Mouse (Mus musculus) NIH3T3 (cell line): ENCODE results near the gene Tns1.

Source experiments
- DNase-seq: peaks from one replicate; pipeline ENCODE4 v3.0.0-alpha.2; 2012; ENCODE audit warnings: low read depth

The Tns1 gene

DNA sequence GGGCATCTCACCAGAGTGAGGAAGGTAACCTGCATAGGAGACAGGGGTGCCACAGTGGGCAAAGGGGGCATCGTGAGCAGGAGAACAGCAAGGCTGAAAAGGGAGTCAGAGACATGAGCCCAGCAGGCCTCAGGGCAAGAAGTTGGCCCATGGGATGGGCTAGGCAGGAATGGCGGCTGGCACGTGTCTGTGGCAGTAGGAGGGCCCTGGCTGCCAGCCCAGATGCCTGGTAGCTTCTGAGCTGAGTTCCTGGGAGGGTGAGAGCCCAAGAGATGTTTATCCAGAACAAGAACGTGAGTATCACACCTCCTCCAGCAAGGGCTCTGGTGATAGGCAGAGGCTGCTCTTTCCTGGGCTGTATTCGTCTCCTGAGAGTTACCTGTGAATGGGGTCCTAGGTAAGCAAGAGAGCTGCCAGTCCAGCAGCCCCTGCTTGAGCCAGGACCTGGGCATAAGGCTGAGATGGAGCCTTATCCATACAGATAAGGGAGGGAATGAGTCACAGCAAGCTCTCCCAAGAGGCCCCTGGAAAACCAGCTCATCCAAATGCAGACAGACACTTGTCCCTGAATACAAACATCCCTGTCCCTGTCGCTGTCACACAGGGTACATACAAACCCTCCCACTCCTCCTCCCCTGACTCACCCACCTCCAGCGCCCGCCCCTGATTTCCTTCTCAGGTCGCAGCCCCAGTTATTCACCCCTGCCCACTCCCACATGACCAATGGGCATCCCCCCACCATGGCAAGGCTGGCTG is 2.2 kb downstream of the Tns1 start:
- peak; percentile 82 for DNase-seq

DNA sequence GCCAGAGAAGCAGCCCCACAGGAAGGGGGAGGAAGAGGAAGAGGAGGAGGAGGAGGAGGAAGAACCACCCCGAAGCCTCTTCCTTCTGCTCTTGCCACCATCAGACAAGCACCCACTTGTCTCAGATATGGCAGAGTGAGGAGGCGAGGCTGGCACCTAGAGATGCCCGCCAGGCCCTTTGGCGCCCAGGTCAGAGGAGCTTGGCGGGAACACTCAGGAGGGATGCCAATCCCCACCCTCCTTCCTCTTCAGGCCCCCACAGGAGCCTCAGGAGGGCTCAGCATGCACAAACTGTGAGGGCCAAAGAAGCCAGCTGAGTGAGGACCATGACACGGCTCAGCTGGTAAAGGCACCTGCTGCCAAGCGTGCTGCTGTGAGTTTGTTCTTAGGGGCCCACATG is 3.1 kb downstream of the Tns1 start:
- no peak for DNase-seq

DNA sequence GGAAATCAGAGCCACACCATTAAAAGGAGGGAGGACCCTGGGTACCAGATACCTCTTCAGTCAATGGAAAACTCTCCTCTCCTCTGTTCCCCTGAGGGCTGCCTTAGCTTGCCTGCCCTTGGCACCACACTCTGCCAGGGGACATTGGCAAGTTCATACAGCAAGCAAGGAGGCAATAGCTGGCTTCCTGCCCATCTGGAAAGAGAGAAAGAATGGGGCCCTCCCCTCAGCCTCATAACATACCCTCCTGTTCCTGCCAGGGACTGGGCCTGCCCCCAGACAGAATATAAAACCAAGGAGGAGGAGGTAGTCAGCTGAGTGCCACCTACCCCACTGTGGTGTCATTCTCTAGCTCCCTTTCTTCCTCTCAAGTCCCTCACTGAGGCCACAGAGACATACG is 5.1 kb downstream of the Tns1 start:
- peak; percentile 42 for DNase-seq

DNA sequence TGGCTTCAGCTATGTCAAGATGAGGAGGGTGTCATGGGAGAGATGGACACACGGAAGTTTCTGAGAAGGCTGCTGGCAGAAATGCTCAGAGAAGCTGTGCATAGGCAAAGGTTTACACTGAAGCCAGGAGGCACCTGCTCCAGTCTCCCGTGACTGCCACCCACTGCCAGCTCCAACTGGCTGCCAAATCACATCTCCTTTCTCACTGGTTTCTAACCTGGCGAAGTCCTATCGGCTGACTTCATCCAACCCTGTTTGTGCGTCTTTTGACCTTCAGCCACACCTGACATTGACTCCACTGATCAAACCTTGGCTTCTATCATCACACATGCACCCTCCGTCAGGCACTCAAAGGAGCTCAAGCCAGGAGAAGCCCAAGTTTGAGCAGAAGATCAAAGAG is 6.4 kb downstream of the Tns1 start:
- no peak for DNase-seq

DNA sequence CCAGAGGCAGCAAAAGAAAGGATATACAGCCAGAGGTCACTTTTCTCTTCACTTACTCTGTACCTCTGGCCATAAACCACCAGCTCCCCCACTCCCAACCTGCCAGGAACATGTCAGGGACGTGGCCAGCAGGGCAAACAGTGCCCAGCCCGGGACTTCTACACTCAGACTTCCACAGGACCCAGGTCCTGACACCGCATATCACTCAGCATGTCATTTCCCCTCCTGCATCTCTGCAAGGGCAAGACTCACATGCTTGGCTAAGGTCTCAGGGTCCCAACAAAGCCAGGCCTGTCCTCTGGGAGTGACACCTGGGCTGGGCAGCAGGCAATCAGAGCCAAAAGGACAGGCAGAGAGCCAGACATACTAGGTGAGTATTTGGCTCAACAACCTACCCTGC is 11.2 kb downstream of the Tns1 start:
- no peak for DNase-seq

DNA sequence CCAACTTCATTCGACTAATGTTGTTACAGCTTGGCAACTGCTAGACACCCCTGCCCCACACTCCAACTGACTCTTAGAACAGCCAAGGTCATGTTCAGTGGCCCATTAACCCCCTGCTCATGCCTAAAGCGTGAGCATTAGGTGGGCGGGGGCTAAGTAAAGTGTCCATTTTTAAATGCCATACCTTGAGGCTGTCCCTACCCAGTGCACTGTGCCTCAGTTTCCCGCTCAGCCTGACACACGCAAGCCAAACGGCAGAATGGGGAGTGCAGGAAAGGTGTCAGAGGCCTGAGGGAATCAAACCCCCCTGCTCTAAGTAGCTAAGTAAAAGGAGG is 12.6 kb downstream of the Tns1 start:
- no peak for DNase-seq

DNA sequence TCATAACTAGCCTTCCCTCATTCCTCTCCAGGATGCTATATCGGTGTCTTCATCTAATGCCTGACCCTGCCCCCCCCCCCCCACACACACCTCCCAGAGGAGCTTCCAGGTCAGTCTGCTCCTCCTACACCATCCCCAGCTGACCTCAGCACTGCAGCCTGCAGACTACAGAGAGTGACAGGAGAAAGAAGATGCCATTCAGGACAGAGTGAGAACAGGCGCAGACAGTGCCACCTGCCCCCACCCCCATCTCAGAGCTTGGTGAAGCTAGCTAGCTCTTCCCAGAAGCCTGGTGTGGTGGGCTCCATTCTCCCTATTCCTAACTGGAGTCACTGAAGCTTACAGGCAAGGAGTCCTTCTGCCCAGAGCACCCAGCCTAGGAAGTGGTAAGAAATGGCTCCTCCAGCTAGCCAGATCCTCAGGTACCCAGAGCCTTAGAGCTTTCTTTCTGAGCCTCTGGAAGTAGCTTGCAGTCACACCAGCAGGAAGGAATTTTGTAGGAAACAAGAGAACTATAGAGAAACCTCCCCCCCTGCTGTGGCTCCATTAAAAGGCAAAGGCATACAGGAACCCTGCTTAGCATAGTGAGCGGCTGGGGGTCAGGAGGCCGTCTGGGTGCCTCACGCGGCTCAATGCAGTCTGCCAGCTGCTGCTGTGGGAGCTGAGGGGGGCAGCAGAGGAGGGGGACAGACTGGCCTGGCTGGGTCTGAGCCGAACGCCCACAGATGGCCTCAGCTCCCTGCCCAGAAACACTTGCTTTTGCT is 13.1 kb downstream of the Tns1 start:
- peak; percentile 61 for DNase-seq

DNA sequence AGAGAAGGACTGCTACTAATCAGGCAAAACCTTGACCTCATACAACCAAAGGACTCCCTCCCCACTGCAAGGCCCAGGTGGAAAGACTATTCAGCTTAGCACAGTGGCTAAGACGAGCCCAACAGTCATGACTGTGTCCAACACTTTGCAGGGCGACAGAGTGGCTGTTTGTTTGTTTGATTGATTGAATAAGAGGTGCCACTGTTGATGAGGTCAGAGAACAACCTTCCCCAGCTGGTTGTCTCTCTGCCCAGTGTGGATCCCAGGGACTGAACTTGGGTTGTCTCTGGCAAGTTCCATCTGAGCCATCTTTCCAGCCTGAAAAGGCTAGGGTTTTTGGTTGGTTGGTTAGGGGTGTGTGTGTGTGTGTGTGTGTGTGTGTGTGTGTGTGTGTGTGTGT is 14.6 kb downstream of the Tns1 start:
- no peak for DNase-seq

DNA sequence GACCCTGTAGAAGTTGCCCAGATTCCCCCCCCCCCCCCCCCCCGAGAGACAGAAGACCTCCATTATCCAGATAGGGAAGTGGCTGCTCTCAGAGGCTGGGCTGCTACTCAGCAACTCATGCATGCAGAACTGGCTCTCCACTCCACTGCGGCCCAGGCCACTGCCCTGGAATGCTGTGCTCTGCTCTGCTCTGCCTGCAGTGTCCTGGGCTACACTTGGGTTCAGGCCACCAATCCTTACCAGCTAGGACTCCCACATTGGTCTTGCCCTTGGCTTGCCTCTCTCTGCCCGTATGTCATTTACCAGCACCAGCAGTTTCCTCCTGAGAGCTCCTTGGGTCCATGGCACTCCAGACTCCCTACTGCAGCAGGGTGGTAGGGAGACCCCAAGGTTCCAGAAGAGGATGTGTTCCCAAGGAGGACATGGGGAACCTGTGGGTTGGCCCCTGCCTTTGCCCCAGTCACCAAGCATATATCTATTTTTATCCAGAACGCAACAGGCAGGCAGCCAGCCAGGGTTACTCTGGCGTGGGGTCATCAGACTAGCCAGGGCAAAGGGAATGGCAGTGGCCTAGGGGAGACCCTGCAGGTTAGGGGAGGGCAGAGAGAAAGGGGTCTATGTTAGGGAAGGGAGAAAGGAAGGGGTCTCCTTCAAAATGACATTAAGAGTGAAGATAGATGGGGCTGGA is 16.2 kb downstream of the Tns1 start:
- no peak for DNase-seq

DNA sequence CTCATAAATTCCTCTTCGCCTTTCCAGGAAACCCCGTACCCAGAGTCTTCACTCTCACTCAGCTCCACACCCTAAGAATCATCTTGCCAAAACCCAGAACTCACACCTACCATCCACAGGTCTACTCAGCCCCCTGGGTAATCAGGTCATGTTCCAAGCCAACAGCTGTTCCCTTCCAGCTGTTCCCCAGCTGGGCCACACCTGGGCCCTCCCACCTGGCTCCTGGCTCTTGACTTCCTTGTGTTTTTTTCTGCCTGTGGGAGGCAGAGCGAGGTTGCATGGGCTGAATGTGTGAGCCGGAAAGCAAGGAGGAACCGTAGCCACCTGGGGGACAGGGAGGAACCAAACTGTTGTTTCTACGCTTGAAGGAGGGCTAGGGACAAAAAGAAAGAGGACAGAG is 18.0 kb downstream of the Tns1 start:
- DNase-seq, result no peak

DNA sequence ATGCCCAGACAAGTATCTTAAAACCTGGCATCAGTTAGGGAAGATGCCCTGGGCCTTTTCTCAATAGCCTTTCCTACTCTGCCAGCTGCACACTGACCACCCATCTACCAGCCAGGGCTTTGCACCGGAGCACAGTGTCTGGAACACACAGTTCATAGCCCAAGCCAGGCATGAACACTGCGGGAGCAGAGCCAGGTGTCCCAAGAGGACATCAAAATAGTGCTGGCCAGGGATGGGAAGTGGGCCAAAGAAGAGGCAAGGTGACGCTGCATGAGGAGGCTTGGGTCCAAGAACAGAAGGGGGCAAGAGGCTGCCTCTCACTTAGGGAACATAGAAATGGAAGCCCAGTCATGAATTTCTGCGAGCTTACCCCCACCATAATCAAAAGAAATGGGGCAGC is 18.6 kb downstream of the Tns1 start:
- DNase-seq, result no peak

DNA sequence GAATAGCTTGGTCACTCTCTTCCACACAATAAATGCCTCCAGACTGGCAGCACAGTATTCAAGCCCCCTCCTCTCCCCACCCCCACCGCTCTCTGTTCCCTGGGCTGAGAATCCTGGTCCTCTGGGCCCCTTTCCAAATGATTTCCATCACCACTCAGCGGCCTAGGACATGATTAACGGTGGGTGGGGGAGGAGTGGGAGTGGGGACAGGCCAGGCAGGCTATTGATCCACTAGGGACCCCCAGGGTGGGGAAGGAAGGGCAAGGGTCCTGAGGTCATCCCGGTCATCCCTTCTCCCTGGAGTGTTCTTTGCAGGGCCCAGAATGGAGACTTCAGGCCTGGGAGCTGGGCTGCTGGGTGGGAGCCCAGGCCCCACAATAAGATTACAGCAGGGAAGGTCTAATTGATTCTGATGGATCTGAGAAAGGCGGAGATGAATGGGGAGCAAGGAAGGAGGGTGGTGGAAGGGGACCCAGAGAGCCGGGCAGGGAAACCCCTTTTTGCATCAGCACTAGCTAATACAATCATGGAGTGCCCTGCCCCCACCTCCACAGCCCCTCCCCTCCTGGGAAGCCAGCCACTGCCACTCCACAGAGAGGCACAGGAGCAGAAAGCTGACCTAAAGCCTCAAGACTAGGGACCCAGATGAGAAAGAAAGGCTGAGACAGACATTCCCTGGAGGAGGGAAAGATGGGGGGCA is 20.4 kb downstream of the Tns1 start:
- DNase-seq, result no peak

DNA sequence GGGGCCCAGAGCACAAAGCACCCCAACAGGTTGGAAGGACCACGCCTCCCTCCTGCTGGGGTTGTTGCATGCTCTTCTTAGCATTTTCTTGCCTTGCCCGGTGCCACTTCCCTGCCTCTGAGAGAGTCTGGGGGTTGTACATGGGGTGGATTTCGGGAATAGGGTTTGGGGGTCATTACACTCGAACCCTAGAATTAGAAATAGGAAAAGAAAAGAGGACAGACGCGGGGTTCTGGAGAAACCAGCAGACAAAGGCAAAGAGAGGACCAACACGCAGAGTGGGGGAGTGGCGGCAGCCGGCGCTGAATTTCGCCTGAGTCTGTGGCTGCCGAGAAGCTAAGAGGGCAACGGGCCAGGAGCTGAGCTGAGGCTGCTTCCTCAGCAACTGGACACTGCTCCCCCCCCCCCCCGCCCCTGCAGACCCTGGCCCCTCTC is 25.2 kb downstream of the Tns1 start:
- DNase-seq, result no peak

DNA sequence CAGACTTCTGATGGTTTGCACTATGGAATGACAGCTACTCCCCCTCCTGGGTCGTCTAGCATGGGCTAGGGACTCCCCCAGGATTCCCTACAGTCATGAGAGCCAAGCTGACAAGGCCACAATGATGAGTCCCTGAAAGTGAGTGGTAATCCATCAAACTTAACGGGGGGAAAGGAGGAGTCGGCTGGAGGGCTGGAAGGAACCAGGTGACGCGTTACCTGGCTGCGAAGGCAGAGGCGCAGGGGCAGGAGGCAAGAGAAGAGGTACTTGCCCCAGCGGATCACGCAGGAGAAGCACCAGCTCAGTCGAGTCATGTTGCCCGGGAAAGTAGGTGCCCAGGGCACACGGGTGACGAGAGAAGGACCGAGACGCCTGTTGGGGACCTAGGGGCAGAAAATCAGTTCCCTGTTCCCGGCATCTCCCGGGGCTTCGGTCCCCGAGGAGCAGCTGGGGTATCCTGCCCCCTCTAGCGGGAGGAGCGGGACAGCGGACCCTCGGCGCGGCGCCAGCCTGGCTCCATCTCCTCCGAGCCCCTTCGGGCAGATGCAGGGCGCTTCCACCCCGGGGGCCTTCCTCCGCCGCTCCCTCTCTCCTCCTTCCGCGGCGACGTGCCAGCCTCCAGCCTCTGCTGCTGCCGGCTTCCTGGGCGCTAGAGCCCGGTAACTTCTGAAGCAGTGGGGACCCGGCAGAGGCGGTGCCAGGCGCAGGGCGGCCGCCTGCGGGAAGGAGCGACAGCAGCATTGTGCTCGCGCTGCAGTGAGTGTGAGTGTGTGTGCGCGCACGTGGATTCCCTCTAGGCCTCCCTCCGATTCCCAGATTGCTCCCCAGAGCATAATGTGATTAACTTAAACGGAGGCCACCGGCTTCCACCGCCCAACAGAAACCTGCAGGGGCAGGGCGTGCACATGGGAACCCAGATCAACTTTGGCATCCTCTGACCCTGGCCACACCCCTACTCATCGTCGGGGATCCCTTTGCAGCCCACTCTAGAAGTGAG is 25.9 kb downstream of the Tns1 start:
- peak; percentile 76 for DNase-seq

DNA sequence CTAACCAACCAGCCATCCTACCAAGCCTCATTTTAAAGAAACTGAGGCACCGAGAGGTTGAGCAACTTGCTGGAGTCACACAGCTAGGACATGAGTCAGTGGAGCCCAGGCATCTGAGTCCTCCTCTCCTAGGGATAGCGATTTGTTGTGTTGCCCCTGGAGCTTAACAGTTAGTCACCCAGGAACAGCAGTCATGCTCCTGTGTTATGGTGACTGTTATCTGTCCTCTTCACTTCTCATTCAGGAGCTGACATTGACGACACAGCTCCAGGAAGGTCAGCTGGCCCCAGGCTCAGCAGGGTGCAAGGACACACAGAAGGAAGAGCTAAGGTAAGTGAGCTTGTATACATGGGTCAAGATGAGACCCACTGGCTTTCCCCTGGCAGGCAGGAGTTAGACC is 28.5 kb downstream of the Tns1 start:
- no peak for DNase-seq

DNA sequence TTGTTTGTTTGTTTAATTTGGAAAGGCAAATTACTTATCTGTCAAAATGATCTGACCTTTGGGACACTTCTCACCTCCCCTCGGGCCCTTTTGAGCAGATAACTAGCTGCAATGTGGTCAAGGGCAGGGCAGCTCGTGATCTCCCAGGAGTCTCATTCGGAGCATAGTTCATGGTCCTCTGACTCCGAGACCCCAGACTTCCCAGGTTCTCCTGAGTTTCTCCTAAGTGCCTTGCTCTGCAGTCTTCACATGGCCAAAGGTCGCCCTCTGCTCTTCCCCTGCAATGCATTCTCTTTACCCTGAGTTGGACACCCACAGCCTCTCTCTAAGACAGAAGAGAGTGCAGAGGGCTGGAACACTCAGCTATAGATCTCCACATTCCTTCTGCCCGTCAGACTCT is 29.0 kb downstream of the Tns1 start:
- no peak for DNase-seq

DNA sequence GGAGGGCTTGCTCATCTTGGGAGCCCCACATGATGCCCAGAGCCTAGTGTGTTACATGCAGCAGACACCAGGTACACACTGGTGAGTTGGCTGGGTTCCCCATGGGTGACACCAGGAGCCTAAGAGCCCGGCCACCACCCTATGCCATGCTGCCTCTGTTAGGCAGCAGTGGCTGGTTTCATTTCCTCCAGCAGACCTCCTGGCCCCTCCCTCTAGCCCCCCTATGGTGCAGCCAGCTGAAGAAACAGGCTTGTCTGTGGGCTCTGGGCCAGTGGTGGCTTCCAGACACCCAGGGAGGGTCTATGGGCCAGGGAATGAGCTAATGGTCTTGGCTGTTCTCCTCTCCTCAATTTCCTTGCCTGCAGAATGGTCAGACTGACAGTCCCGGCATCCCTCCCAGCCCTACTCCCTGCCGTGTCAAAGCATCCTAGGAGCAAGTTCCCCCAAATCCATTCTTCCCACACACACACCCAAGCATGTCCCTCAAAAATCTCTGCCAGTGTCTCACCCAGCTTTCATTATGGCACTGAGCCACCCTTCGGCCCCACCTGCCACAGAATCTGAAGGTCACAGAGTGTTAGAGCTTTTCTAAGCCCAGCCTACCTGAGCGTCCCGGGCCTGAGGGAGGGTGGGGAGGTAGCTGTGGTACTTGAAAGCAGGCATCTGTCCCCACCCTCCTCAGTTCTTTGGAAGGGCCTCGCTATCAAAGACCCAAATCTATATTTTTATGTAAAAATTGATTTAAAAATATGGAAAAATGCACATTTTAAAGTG is 29.6 kb downstream of the Tns1 start:
- DNase-seq, result peak; percentile 47

DNA sequence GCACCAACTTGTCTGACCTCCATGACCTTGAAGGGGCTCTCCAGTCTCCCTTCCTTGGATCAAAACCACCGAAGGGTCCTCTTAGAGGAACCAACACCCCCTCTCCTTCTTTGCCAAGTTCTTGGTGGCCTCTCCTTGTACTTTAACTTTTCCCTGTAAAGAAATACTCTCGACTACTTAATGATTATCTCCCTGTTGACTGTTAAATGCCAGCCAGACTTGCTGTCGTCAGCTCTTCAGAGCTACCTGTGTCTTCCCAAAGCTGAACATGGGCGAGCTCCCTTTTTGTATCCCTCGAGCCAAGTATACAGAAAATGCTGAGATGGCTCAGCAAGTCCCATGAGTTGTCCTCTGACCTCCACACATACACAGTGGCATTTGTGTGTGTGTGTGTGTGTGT is 30.8 kb downstream of the Tns1 start:
- DNase-seq, result no peak

DNA sequence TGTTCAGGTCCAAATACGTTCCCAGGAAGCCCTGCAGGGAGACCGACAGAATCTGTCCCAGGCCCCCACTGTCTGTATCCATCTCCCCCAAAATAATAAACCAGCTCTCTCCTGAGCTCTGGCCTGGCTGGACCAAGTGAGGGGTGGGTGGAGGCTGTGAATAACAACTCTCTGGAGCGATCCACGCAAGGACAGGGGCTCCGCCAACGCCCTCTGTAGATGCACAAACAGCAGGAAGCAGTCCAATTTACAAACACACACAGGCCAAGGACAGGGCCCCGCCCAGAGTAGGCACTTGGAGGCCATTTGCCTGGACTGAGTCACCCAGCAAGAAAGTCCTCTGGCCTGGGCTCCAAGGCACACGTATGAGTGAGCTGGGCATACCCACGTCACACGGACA is 32.0 kb downstream of the Tns1 start:
- peak; percentile 87 for DNase-seq

DNA sequence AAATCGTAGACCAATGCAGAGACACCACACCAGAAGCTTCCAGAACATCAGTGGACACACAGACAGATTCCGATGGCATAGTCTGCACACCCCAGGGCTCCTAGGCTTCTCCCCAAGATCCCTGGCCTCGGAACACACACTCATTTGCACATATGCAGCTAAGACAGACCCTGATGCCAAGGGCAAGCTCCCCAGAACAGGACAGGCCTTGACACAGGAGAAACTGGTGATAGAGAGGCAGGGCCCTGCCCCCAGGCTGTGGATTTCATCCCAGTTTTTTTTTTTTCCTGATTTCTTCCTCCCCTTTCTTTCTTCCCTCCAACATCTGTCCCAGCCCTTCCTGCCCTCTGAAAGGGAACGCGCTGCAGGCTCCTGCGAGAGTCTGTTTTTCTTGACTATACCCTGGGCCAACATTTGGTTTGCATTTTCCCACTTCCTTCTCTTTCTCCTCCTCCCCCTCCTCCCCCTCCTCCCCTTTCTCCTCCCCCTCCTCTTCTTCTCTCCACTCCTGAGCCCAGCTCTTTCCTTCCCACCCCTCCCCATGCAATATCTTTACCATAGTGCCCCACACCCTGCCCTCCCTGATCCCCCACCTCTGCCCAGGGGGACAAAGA is 32.5 kb downstream of the Tns1 start:
- peak; percentile 85 for DNase-seq
